Mouse (Mus musculus): ENCODE measurements at regions not wholly inside any gene's neighbourhood (a gene's known extent, or its start where the extent isn't known, plus 50 kb on each side); places are given as distances from the start of the nearest gene placed in this dataset.

DNA sequence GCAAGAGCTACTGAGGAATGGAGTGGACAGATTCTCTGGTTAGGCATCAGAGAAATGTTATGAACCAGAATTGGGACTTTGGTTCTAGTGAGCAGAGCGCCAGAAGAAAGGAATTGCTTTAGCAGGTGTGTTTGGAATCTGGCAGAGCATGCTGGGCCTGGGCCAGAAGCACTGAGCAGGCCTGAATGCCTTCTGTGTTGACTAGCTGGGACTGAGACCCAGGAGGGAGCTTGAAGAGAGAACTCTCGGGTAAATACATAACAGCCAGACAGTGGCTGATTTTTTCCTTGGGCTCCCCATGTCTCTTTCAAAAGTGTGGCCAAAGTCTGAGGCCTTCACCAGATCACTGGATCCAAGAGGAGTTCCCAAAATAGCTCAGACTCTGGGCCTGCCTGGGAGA is 107.5 kb upstream of the Zfp462 start:
- TF ChIP-seq CTCF (IDR thresholded peaks at IDR 0.05; ENCODE audit: borderline replicate concordance, extremely low read depth, insufficient read depth, insufficient read length) (no peak), POLR2A (IDR thresholded peaks at IDR 0.05; ENCODE audit: borderline replicate concordance, extremely low read depth, insufficient read depth, insufficient read length, poor library complexity, severe bottlenecking) (no peak)

Measured in brain, embryonic 14.5 days (tissue).